Mouse (Mus musculus) stomach, postnatal 0 days (tissue): ENCODE data around the gene Adamtsl1. TPM values are rescaled to one million over a fixed set of nuclear protein-coding genes. Genes with fewer than 3 reads are reported as not detected.

Experiments used
- ATAC-seq: fragments of 200-750 bp; cut with Nextera tagmentation; 2 replicates; pipeline ENCODE4 v1.8.0; 2017; ENCODE audit not compliant: low FRiP score, low TSS enrichment
- DNase-seq: peaks from one replicate; pipeline ENCODE4 v3.0.0-alpha.2; 2016; ENCODE audit warnings: low spot score
- H3K27ac ChIP-seq: fragments of 300-500 bp; sonication (generic); replicated peaks from 2 replicates; pipeline ENCODE4 v1.5.1; 2014; ENCODE audit warnings: mild to moderate bottlenecking, control low read depth
- H3K27me3 ChIP-seq: fragments of 300-500 bp; sonication (generic); 2 replicates; pipeline ENCODE4 v1.6.1; 2014; ENCODE audit warnings: low read length; ENCODE audit not compliant: control insufficient read depth, insufficient read depth
- H3K36me3 ChIP-seq: fragments of 300-500 bp; sonication (generic); 2 replicates; pipeline ENCODE4 v1.6.1; 2014; ENCODE audit warnings: low read length, mixed read lengths; ENCODE audit not compliant: control insufficient read depth, insufficient read depth
- H3K4me1 ChIP-seq: fragments of 300-500 bp; sonication (generic); replicated peaks from 2 replicates; pipeline ENCODE4 v1.6.1; 2014; ENCODE audit warnings: antibody characterized with exemption; ENCODE audit not compliant: control insufficient read depth, insufficient read depth
- H3K4me2 ChIP-seq: fragments of 300-500 bp; sonication (generic); replicated peaks from 2 replicates; pipeline ENCODE4 v1.6.1; 2014; ENCODE audit warnings: low read depth, mild to moderate bottlenecking, control low read depth, moderate library complexity
- H3K4me3 ChIP-seq: fragments of 300-500 bp; sonication (generic); 2 replicates; pipeline ENCODE4 v1.5.1; 2014; ENCODE audit warnings: low read depth, low read length, control low read depth
- H3K9ac ChIP-seq: fragments of 300-500 bp; sonication (generic); 2 replicates; pipeline ENCODE4 v1.6.1; 2014; ENCODE audit warnings: mild to moderate bottlenecking, low read length, control low read depth, mixed read lengths
- H3K9me3 ChIP-seq: fragments of 300-500 bp; sonication (generic); 2 replicates; pipeline ENCODE4 v1.6.1; 2016; ENCODE audit warnings: low read length; ENCODE audit not compliant: control insufficient read depth
- CTCF ChIP-seq: IDR thresholded peaks from 2 replicates; pipeline ENCODE4 v1.5.1; 2016; ENCODE audit warnings: antibody characterized with exemption, low read depth, mild to moderate bottlenecking, moderate library complexity
- EP300 ChIP-seq: optimal IDR thresholded peaks from 2 replicates; pipeline ENCODE3; 2016; ENCODE audit warnings: antibody characterized with exemption
- WGBS: fragments of 180-500 bp; shearing (Covaris S2); extraction: QIAGEN DNeasy Blood & Tissue Kit; methylation state at CpG from one replicate; pipeline ENCODE4 v1.1.7; 2014; 5-methylcytosine and 5-hydroxymethylcytosine counted together
- polyA plus RNA-seq: library from polyadenylated mRNA; unstranded; fragments of >200 nt; fragmentation: Nextera tagmentation; extraction: Ambion mirVana; gene quantifications from 2 replicates; pipeline ENCODE4 v1.2.1, GENCODE M21; 2015

Gene Adamtsl1
- polyA plus RNA-seq, 1 experiment from 2014 or later, result 7.3 TPM

DNA sequence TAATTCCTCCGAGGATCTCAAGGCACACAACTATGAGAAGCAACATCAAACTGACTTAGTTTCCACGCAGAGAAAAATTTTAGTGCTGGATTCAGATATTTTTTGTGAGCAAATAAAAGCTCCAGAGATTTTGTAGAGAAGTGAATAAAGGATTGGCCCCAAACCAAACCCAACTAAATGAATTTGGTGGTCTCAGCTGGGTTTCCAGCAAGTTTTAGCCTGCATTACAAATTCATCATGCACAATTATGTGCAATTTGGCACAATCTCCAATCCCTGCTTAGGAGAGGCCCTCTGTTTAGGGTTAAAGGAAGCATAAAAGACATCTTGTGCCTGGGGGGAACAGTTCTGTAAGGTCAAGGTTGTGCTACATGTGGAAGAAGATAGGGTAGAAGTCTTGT lies 427.9 kb downstream of the Adamtsl1 start:
- H3K9ac ChIP-seq, result no peak overlapping the region
- no peaks in the 10 kb centered on the region for H3K4me1 ChIP-seq
- DNase-seq (no peak), ATAC-seq (no peak)
- 73% methylated on average over 2 of the region's 2 CpGs for WGBS
- H3K36me3 ChIP-seq, result no peaks in the 10 kb centered on the region
- H3K27me3 ChIP-seq, result no peaks in the 10 kb centered on the region
- H3K4me2 ChIP-seq, result no peak overlapping the region
- H3K9me3 ChIP-seq, result no peaks in the 10 kb centered on the region
- TF ChIP-seq EP300, result no peak
- TF ChIP-seq CTCF, result no peak
- no peak overlapping the region for H3K4me3 ChIP-seq
- H3K27ac ChIP-seq, result no peak overlapping the region

GRCm38 (mm10) chr4:85953590-85953989 lies 439.6 kb downstream of the Adamtsl1 start:
- no peak overlapping the region for H3K27ac ChIP-seq
- TF ChIP-seq CTCF (no peak), EP300 (no peak)
- no peak for DNase-seq
- H3K4me2 ChIP-seq, result no peak overlapping the region
- WGBS, result 51% methylated on average over 4 of the region's 4 CpGs
- H3K9me3 ChIP-seq, result no peaks in the 10 kb centered on the region
- no peaks in the 10 kb centered on the region for H3K27me3 ChIP-seq
- no peak overlapping the region for H3K4me3 ChIP-seq
- H3K36me3 ChIP-seq, result no peaks in the 10 kb centered on the region
- no peak overlapping the region for H3K9ac ChIP-seq
- ATAC-seq, result no peak
- H3K4me1 ChIP-seq, result no peaks in the 10 kb centered on the region

GRCm38 (mm10) chr4:85955387-85955786 lies 441.4 kb downstream of the Adamtsl1 start:
- DNase-seq (no peak), ATAC-seq (no peak)
- H3K27ac ChIP-seq, result no peak overlapping the region
- no peak overlapping the region for H3K9ac ChIP-seq
- H3K36me3 ChIP-seq, result no peaks in the 10 kb centered on the region
- no peaks in the 10 kb centered on the region for H3K4me1 ChIP-seq
- TF ChIP-seq CTCF (no peak), EP300 (no peak)
- H3K4me3 ChIP-seq, result no peak overlapping the region
- H3K9me3 ChIP-seq, result no peaks in the 10 kb centered on the region
- WGBS, result 77% methylated on average over 3 of the region's 3 CpGs
- no peak overlapping the region for H3K4me2 ChIP-seq
- no peaks in the 10 kb centered on the region for H3K27me3 ChIP-seq

GRCm38 (mm10) chr4:85957266-85957665 lies 443.3 kb downstream of the Adamtsl1 start:
- H3K27ac ChIP-seq, result no peak overlapping the region
- no peaks in the 10 kb centered on the region for H3K36me3 ChIP-seq
- H3K4me3 ChIP-seq, result no peak overlapping the region
- ATAC-seq (no peak), DNase-seq (no peak)
- no peaks in the 10 kb centered on the region for H3K27me3 ChIP-seq
- H3K4me2 ChIP-seq, result no peak overlapping the region
- no peak for TF ChIP-seq CTCF
- TF ChIP-seq EP300, result no peak
- no peak overlapping the region for H3K9ac ChIP-seq
- 55% methylated on average over 4 of the region's 4 CpGs for WGBS
- H3K9me3 ChIP-seq, result no peaks in the 10 kb centered on the region
- H3K4me1 ChIP-seq, result no peaks in the 10 kb centered on the region

GRCm38 (mm10) chr4:85957879-85958278 lies 443.9 kb downstream of the Adamtsl1 start:
- no peaks in the 10 kb centered on the region for H3K36me3 ChIP-seq
- 68% methylated on average over 1 of the region's 1 CpGs for WGBS
- DNase-seq (no peak), ATAC-seq (no peak)
- no peak for TF ChIP-seq EP300
- TF ChIP-seq CTCF, result no peak
- no peaks in the 10 kb centered on the region for H3K4me1 ChIP-seq
- no peak overlapping the region for H3K4me3 ChIP-seq
- no peaks in the 10 kb centered on the region for H3K9me3 ChIP-seq
- no peak overlapping the region for H3K4me2 ChIP-seq
- H3K27me3 ChIP-seq, result no peaks in the 10 kb centered on the region
- H3K9ac ChIP-seq, result no peak overlapping the region
- no peak overlapping the region for H3K27ac ChIP-seq

- no peaks in the 10 kb centered on the region for H3K36me3 ChIP-seq
- 73% methylated on average over 2 of the region's 2 CpGs for WGBS
- no peak overlapping the region for H3K4me2 ChIP-seq
- no peaks in the 10 kb centered on the region for H3K27me3 ChIP-seq
- no peak overlapping the region for H3K4me3 ChIP-seq
- no peak overlapping the region for H3K9ac ChIP-seq
- no peak overlapping the region for H3K27ac ChIP-seq
- no peaks in the 10 kb centered on the region for H3K4me1 ChIP-seq
- TF ChIP-seq CTCF (no peak), EP300 (no peak)
- H3K9me3 ChIP-seq, result no peaks in the 10 kb centered on the region
- no peak for DNase-seq
- ATAC-seq, result no peak
Observed at GRCm38 (mm10) chr4:85959019-85959418, 445.0 kb downstream of the Adamtsl1 start.
